Mouse (Mus musculus) thymus, adult 2 months (tissue): Measurements from ENCODE around the gene Tymp. TPM values are rescaled to one million over a fixed set of nuclear protein-coding genes. Genes with fewer than 3 reads are reported as not detected.

Source experiments
- DNase-seq: peaks from one replicate; pipeline ENCODE4 v3.0.0; 2021
- H3K27ac ChIP-seq: fragments of 200-500 bp; 2 replicates; pipeline ENCODE4 v1.5.1; 2012; ENCODE audit warnings: low read length, control low read depth; ENCODE audit not compliant: control insufficient read depth, insufficient read depth
- H3K27me3 ChIP-seq: fragments of 200-500 bp; 2 replicates; pipeline ENCODE4 v1.6.1; 2012; ENCODE audit warnings: mild to moderate bottlenecking, low read length, moderate library complexity, mixed read lengths; ENCODE audit not compliant: control insufficient read depth, insufficient read depth
- H3K36me3 ChIP-seq: fragments of 200-500 bp; 2 replicates; pipeline ENCODE4 v1.6.1; 2012; ENCODE audit warnings: mild to moderate bottlenecking, low read length, moderate library complexity; ENCODE audit not compliant: control insufficient read depth, insufficient read depth
- H3K4me1 ChIP-seq: fragments of 200-500 bp; replicated peaks from 2 replicates; pipeline ENCODE4 v1.6.1; 2012; ENCODE audit warnings: low read length; ENCODE audit not compliant: control insufficient read depth, insufficient read depth
- H3K4me3 ChIP-seq: fragments of 200-500 bp; 2 replicates; pipeline ENCODE4 v1.5.1; 2012; ENCODE audit warnings: mild to moderate bottlenecking, low read length, control low read depth, moderate library complexity; ENCODE audit not compliant: control insufficient read depth, insufficient read depth
- CTCF ChIP-seq: fragments of 200-500 bp; IDR thresholded peaks from 2 replicates; pipeline ENCODE4 v1.5.1; 2012; ENCODE audit warnings: mild to moderate bottlenecking, control low read depth, low read length, moderate library complexity, borderline replicate concordance; ENCODE audit not compliant: control insufficient read depth, poor library complexity, insufficient read depth; ENCODE audit errors: extremely low read depth
- POLR2A ChIP-seq: fragments of 200-500 bp; IDR thresholded peaks from 2 replicates; pipeline ENCODE4 v1.6.1; 2012; ENCODE audit warnings: mild to moderate bottlenecking, low read length, control low read depth, moderate library complexity; ENCODE audit not compliant: control insufficient read depth, poor library complexity, insufficient read depth; ENCODE audit errors: extremely low read depth
- WGBS: fragments of 180-500 bp; shearing (Covaris S2); methylation state at CpG from one replicate; pipeline ENCODE4 v1.1.7; 2018; 5-methylcytosine and 5-hydroxymethylcytosine counted together
- polyA plus RNA-seq: library from polyadenylated mRNA; depleted of rRNA; stranded (reverse); fragments of >200 nt; gene quantifications from 2 replicates; pipeline ENCODE4 v1.2.3, GENCODE M21; 2012; rRNA removed

Gene Tymp
- 5.9 and 7.8 TPM in 2 replicates for polyA plus RNA-seq

DNA sequence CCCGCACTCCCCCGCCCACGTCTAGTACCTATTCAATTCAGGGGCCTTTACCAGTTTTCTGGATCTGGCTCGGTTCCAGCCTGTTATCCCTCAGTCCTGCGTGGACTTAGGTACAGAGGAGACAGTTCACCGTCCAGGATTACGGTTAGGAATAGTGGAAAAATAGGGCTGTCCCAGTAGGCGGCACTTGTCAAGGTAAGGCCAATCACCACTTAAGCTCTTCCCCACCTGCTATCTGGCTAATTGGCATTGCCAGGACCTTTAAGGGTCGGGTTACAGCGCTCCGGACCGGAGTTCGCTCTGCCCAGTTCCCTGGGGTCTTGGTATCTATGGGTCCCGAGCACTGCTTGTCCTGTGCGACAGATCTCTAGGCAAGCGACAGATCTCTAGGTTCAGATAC, at the start of gene Tymp:
Gene Tymp (minus strand): TSS at position 83 of the 400 bp plus-strand sequence.
- no peak for DNase-seq
- no peak for TF ChIP-seq CTCF
- no peak for TF ChIP-seq POLR2A
- WGBS = 91% methylated on average over 16 of the region's 16 CpGs
- H3K27me3 ChIP-seq = no peaks in the 10 kb centered on the region
- no peak within 1 kb of the TSS for H3K27ac ChIP-seq
- no peak within 1 kb of the TSS for H3K4me3 ChIP-seq
- peaks cover under 1% of the 10 kb centered on the region; the same call in 1 of the 2 replicates for H3K36me3 ChIP-seq
- H3K4me1 ChIP-seq = peaks cover 32% of the 10 kb centered on the region

DNA sequence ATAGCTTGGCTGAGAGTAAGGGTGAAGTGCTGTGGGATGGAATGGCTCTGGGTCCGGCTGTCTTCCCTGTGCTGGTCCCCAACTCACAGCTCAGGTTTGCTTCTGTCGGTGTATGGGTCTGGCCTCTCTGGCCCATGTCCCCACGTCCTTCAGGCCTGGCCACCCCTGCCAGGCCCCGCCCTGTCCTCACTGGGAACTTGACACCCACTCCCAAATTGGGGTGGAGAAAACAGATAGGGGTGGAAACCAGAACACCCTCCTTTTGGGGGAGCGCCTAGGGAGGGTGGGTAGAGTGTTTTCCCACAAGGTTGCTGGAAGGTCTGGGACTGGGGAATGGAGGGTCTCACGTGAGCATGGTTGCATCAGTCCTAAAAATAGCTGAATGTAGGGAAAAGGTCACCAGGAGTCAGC, 48.9 kb upstream of the Tymp start, which contains the start of gene Cpt1b:
Gene Cpt1b (minus strand): TSS at position 153 of the 411 bp plus-strand sequence.
- Histone ChIP-seq H3K4me1 (peaks cover 12% of the 10 kb centered on the region), H3K27me3 (no peaks in the 10 kb centered on the region), H3K4me3 (no peak within 1 kb of the TSS), H3K27ac (no peak within 1 kb of the TSS), H3K36me3 (peaks cover 7% of the 10 kb centered on the region; the same call in 1 of the 2 replicates)
- TF ChIP-seq CTCF (no peak), POLR2A (no peak)
- WGBS = 87% methylated on average over 6 of the region's 6 CpGs
- no peak for DNase-seq

DNA sequence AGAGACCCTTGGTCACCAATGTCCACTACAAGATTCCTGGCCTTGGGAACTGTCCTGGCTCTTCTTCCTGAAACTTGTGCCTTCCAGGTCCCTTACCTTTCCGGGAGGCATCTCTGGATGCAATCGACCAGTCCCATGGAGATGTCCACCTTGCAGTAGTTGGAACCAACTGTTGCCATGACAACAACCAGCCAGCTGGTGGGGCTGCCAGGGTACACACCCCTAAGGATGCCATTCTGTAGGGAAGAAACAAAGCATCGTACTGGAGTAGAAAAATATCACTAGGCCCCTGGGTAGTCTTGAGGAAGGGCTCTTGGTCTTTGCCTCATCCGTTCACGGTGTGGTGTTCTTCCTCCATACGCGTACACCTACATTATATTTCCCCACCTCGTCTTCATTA, 47.8 kb upstream of the Tymp start:
- H3K27ac ChIP-seq = no peak overlapping the region
- 96% methylated on average over 8 of the region's 8 CpGs for WGBS
- TF ChIP-seq POLR2A = no peak
- TF ChIP-seq CTCF = no peak
- H3K27me3 ChIP-seq = no peaks in the 10 kb centered on the region
- peaks cover 8% of the 10 kb centered on the region for H3K4me1 ChIP-seq
- H3K4me3 ChIP-seq = no peak overlapping the region
- no peak for DNase-seq
- H3K36me3 ChIP-seq = peaks cover 11% of the 10 kb centered on the region

DNA sequence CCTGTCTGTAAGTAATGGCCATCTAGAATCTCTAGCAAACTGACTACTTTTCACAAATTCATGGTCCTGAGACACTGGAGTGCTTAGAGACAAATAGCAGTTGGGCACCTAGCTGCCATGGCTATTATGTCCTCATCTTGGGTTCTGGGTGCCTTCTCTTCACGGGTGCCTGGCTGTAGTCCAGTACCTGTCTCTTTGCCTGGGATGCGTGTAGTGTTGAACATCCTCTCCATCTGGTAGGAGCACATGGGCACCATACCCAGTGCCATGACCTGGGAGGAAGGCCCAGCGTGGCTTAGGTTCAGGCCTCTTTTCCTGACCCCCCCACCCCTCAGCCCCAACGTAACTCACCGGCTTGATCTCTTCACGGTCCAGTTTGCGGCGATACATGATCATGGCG, 45.1 kb upstream of the Tymp start:
- Histone ChIP-seq H3K36me3 (peaks cover 11% of the 10 kb centered on the region), H3K4me1 (no peaks in the 10 kb centered on the region)
- TF ChIP-seq CTCF (no peak), POLR2A (no peak)

DNA sequence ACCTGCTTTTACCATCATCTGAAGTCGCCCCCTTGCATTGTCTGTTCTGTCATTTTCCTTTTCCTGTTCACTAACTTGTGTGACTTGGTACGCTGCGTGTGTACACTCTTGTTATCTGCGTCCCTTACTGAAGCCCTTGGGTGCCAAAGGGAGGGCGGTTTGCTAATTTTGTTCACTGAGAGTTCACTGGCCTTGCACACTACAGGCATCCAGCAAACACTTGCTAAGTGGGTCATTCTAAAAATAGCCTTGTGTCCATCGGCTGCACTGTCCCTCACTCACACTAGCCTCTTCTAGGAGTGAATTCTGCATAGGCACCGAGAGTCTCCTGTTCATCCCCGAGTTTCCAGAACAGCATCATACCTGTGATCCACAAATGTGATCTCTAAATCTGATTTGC, 38.4 kb upstream of the Tymp start:
- H3K27ac ChIP-seq = no peak overlapping the region
- DNase-seq = no peak

More for the DNA sequence above, 45.1 kb upstream of the Tymp start:
- Histone ChIP-seq H3K27ac (no peak overlapping the region), H3K4me3 (no peak overlapping the region), H3K27me3 (no peaks in the 10 kb centered on the region)
- DNase-seq = no peak
- 94% methylated on average over 9 of the region's 9 CpGs for WGBS

DNA sequence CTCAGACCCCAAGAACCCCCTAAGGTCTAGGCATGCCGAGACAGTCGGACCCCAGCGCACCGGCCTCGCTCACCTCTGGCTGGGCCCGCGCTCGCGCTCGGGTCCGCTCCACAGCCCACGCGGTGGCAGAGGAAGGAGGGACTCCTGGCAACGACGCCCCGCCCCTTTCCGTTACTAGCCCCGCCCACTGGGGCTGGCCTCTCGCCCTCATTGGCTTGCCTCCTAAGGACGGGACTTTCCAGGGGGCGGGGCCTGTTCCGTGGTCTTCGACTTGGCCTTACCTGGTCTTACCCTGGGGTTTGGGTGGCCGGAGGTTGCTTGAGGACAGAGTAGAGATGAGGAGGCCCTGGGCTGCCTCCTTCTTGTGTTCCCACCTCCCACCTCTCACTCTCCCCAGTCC, 33.3 kb upstream of the Tymp start, which contains the start of gene Syce3:
Gene Syce3 (minus strand): TSS at position 386 of the 400 bp plus-strand sequence.
- WGBS = 89% methylated on average over 24 of the region's 24 CpGs
- no peak within 1 kb of the TSS for H3K27ac ChIP-seq

More for the DNA sequence above, 38.4 kb upstream of the Tymp start:
- H3K27me3 ChIP-seq = no peaks in the 10 kb centered on the region
- 96% methylated on average over 8 of the region's 8 CpGs for WGBS
- TF ChIP-seq POLR2A = no peak
- TF ChIP-seq CTCF = no peak
- no peak overlapping the region for H3K4me3 ChIP-seq
- no peaks in the 10 kb centered on the region for H3K4me1 ChIP-seq
- H3K36me3 ChIP-seq = peaks cover under 1% of the 10 kb centered on the region; the same call in 1 of the 2 replicates

DNA sequence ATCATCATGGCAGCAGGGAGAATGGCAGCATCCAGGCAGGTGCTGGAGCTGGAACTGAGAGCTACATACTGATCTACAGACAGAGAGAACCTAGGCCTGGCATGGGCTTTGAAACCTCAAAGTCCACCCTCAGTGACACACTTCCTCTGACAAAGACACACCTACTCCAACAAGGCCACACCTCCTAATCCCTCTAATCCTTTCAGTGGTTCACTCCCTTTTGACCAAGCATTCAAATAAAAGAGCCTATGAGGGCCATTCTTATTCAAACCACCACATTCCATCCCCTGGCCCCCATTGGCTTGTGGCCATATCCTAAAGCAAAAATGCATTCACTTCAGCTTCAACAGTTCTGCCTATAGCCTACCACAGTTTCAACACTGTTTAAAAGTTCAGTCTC, 29.9 kb upstream of the Tymp start:
- Histone ChIP-seq H3K4me1 (no peaks in the 10 kb centered on the region), H3K27me3 (no peaks in the 10 kb centered on the region), H3K4me3 (no peak overlapping the region), H3K27ac (no peak overlapping the region), H3K36me3 (no peaks in the 10 kb centered on the region)
- no peak for TF ChIP-seq CTCF
- no peak for TF ChIP-seq POLR2A
- DNase-seq = no peak

More for the DNA sequence above, 33.3 kb upstream of the Tymp start, which contains the start of gene Syce3:
- no peak for DNase-seq
- TF ChIP-seq CTCF (no peak), POLR2A (no peak)
- Histone ChIP-seq H3K4me1 (no peaks in the 10 kb centered on the region), H3K36me3 (no peaks in the 10 kb centered on the region), H3K4me3 (no peak within 1 kb of the TSS), H3K27me3 (no peaks in the 10 kb centered on the region)
